Mouse (Mus musculus) heart, embryonic 16.5 days (tissue): Measurements from ENCODE around the gene Akna. TPM values are rescaled to one million over a fixed set of nuclear protein-coding genes. Genes with fewer than 3 reads are reported as not detected.

Source experiments
- ATAC-seq: fragments of 200-750 bp; cut with Nextera tagmentation; replicated peaks from 2 replicates; pipeline ENCODE4 v1.8.0; 2017; ENCODE audit warnings: moderate number of reproducible peaks; ENCODE audit not compliant: insufficient read depth, low FRiP score; ENCODE audit errors: extremely low read depth
- H3K27ac ChIP-seq: fragments of 300-500 bp; sonication (generic); 2 replicates; pipeline ENCODE4 v1.5.1; 2014; ENCODE audit warnings: mild to moderate bottlenecking, low read length, control low read depth, moderate library complexity
- H3K27me3 ChIP-seq: fragments of 300-500 bp; sonication (generic); 2 replicates; pipeline ENCODE4 v1.6.1; 2014; ENCODE audit warnings: low read length, mixed read lengths; ENCODE audit not compliant: control insufficient read depth, insufficient read depth
- H3K36me3 ChIP-seq: fragments of 300-500 bp; sonication (generic); 2 replicates; pipeline ENCODE4 v1.6.1; 2014; ENCODE audit not compliant: control insufficient read depth, insufficient read depth
- H3K4me1 ChIP-seq: fragments of 300-500 bp; sonication (generic); 2 replicates; pipeline ENCODE4 v1.6.1; 2014; ENCODE audit warnings: low read length, mixed read lengths; ENCODE audit not compliant: control insufficient read depth, insufficient read depth
- H3K4me2 ChIP-seq: fragments of 300-500 bp; sonication (generic); 2 replicates; pipeline ENCODE4 v1.6.1; 2014; ENCODE audit warnings: low read depth, mild to moderate bottlenecking, control low read depth, low read length
- H3K4me3 ChIP-seq: fragments of 300-500 bp; sonication (generic); 2 replicates; pipeline ENCODE4 v1.5.1; 2014; ENCODE audit warnings: mild to moderate bottlenecking, control low read depth, low read length
- H3K9ac ChIP-seq: fragments of 300-500 bp; sonication (generic); 2 replicates; pipeline ENCODE4 v1.6.1; 2014; ENCODE audit warnings: low read length, control low read depth
- H3K9me3 ChIP-seq: fragments of 300-500 bp; sonication (generic); replicated peaks from 2 replicates; pipeline ENCODE4 v1.6.1; 2016; ENCODE audit warnings: low read length; ENCODE audit not compliant: control insufficient read depth
- WGBS: fragments of 180-500 bp; shearing (Covaris S2); extraction: QIAGEN DNeasy Blood & Tissue Kit; methylation state at CpG from one replicate; pipeline ENCODE4 v1.1.7; 2014; 5-methylcytosine and 5-hydroxymethylcytosine counted together
- polyA plus RNA-seq: library from polyadenylated mRNA; unstranded; fragments of >200 nt; fragmentation: Nextera tagmentation; extraction: Ambion mirVana; gene quantifications from 2 replicates; pipeline ENCODE4 v1.2.1, GENCODE M21; 2015

The Akna gene
- polyA plus RNA-seq, 1 experiment from 2014 or later = 5.8 TPM

DNA sequence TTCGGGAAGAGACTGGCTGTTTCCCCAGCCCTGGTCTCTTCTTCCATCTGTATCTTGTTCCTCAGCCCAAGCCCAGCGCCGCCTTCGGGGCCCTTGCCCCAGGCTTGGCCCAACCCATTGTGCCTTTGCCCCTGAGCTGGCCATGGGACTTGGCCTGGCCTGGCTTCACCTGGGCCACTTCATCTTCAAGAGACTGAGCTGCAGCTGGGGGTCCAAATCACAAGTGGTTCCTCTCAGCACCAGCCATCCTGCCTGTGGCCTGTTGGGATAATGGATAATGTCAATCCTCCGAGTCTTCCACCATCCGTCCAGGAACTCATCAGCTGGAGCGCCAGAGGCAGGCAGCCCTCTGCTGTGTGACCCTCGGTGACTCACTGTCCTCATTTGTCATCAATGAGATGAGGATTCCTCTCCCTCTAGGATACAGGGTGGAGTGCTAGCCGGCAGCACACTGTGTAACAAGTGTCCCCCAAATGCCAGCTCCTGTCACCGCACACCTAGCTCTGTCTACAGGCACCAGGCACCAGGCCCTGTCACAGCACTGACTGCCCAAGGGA lies 5.1 kb downstream of the Akna start:
- ATAC-seq = no peak
- Histone ChIP-seq H3K9ac (no peak overlapping the region), H3K9me3 (no peaks in the 10 kb centered on the region), H3K4me2 (no peak overlapping the region), H3K4me3 (no peak overlapping the region), H3K27me3 (no peaks in the 10 kb centered on the region), H3K27ac (no peak overlapping the region), H3K36me3 (peaks cover 3% of the 10 kb centered on the region; the same call in 1 of the 2 replicates), H3K4me1 (peaks cover 15% of the 10 kb centered on the region)
- 78% methylated on average over 10 of the region's 10 CpGs for WGBS

DNA sequence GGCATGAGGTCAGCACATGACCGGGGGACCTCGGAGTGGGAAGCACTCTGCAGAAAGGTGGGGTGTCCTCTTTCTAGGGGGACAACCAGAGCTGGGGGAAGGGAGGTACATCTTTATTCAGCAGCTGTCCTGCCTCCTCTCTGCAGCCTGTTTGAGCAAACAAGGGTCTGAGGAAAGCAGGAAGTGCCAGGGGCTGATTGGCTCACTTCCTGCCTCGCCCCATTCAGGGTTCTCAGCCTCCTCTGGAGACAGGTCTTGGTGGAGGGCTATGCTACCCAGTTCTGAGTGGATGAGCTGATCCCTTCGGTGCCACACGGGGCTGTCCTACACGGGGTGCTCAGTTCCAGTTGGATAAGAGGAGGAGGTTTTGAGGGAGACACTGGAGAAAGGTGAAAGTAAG lies 11.8 kb downstream of the Akna start:
- H3K27me3 ChIP-seq = no peaks in the 10 kb centered on the region
- H3K9ac ChIP-seq = no peak overlapping the region
- peaks cover 6% of the 10 kb centered on the region; the same call in 1 of the 2 replicates for H3K4me1 ChIP-seq
- ATAC-seq = no peak
- H3K4me2 ChIP-seq = no peak overlapping the region
- no peak overlapping the region for H3K27ac ChIP-seq
- no peak overlapping the region for H3K4me3 ChIP-seq
- WGBS = 61% methylated on average over 6 of the region's 6 CpGs
- H3K36me3 ChIP-seq = peaks cover 3% of the 10 kb centered on the region; the same call in 1 of the 2 replicates
- H3K9me3 ChIP-seq = no peaks in the 10 kb centered on the region

DNA sequence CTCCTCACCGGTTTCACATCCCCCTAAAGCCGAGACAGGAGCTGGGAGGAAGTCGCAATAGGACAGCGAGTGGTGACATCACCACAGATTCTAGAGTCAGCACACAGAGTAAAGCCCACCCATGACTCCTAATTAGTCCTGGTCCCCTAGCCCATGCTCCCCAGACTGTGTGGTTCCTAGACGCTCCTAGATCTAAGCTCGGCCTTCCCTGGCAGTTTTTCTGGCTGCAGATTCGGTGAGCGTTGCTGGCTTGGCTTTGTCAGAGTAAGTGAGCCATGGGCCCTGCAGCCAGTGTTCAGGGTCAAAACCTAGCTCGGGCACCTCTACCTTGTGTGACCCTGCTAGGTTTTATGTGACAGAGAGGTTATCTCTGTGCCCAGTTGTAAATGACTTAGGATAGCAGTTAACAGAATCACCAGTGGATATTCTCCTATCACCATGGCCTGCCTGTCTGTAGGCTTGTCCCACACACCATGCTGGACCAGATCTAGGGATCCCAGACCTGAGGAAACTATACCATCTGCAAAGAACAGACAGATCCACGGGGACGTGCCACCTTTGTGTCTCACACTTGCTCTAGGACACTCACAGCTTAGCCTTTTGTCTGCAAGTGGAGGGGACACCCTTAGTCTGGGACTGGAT lies 13.1 kb downstream of the Akna start:
- WGBS = 76% methylated on average over 11 of the region's 11 CpGs

DNA sequence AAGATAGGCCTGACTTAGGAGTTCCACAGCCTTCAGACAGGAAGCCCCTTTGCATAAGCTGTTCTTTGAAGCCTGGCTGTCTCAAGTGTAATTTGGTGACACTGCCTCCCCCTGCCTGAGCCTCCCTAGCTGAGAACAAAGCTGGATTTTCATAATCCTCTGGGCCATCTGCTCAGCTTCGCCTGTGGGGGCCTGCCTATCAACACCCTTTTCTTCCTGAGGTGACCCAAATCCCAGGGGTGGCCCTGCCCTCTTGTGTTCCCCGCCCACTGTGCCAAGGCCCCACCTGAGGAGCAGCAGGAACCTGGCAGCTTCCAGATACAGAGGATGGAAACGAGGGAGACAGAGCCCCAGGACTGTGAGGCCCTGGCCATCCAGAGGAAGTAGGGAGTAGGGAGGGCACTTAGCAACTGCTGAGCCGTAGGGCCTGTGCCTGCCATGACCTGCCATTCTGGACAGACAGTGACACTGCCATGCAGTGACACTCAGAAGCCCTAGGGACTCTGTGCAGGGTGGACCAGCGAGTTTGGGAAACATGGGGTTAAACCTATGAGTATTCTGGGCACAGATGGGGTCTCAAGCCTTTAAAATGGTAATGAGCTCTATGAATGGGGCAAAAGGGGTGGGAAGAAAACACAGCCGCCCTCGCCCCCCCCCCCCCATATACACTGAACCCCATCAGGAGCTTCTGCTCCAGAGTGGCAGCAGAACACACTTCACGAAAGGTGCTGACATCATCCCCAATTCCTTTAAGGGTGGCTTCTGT lies 13.8 kb downstream of the Akna start:
- no peak overlapping the region for H3K9ac ChIP-seq
- ATAC-seq = no peak
- no peaks in the 10 kb centered on the region for H3K27me3 ChIP-seq
- no peak overlapping the region for H3K27ac ChIP-seq
- H3K4me2 ChIP-seq = no peak overlapping the region
- WGBS = 62% methylated on average over 8 of the region's 8 CpGs
- H3K36me3 ChIP-seq = no peaks in the 10 kb centered on the region
- no peaks in the 10 kb centered on the region for H3K9me3 ChIP-seq
- no peak overlapping the region for H3K4me3 ChIP-seq
- peaks cover 6% of the 10 kb centered on the region; the same call in 1 of the 2 replicates for H3K4me1 ChIP-seq

More for the DNA sequence above, 13.1 kb downstream of the Akna start:
- ATAC-seq = no peak
- peaks cover 6% of the 10 kb centered on the region; the same call in 1 of the 2 replicates for H3K4me1 ChIP-seq
- no peak overlapping the region for H3K4me2 ChIP-seq
- H3K27me3 ChIP-seq = no peaks in the 10 kb centered on the region
- no peaks in the 10 kb centered on the region for H3K9me3 ChIP-seq
- H3K4me3 ChIP-seq = no peak overlapping the region
- H3K36me3 ChIP-seq = peaks cover 2% of the 10 kb centered on the region; the same call in 1 of the 2 replicates
- no peak overlapping the region for H3K9ac ChIP-seq
- no peak overlapping the region for H3K27ac ChIP-seq

DNA sequence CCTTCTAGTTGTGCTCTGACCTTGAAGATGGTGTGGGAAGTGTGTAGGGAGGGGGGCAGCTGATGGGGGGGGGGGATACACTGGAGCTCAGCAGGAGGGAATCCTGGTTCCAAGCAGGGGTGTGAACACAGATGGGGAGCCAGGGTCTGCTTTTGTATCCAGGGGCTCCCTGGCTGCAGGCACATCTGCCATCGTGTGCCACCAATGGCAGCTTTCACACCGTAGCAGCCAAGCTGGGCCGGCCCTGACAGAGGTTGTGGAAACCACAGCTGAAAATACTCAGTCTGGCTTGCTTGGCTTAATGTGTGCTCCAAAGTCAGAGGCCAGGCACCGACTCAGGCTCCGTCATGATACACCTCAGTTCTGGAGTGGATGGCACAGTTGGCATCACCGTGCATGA lies 15.1 kb downstream of the Akna start:
- peaks cover 6% of the 10 kb centered on the region; the same call in 1 of the 2 replicates for H3K4me1 ChIP-seq
- 71% methylated on average over 6 of the region's 6 CpGs for WGBS
- H3K4me3 ChIP-seq = no peak overlapping the region
- H3K27me3 ChIP-seq = no peaks in the 10 kb centered on the region
- ATAC-seq = no peak
- H3K9me3 ChIP-seq = no peaks in the 10 kb centered on the region
- no peak overlapping the region for H3K27ac ChIP-seq
- no peaks in the 10 kb centered on the region for H3K36me3 ChIP-seq
- no peak overlapping the region for H3K9ac ChIP-seq
- H3K4me2 ChIP-seq = no peak overlapping the region

DNA sequence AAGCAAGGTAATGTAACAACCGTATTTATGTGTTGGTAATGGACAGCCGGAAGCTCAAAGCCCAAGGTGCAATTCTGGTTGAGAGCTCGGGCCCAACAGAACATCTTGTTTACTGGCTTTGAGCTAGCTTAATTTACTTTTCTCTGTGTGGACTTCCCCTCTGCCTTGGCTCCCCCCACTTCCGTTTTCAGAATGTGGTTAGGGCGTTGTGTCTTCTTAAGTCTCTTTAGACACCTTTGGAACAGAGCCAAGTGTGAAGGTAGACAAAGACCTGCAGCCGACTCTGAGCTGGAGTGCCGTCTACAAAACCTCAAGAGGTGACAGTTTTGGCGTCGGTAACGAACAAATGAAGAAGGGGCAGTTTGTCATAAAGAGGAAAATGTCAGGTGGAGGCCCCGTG lies 17.4 kb downstream of the Akna start:
- Histone ChIP-seq H3K27ac (no peak overlapping the region; the same call in 1 of the 2 replicates), H3K27me3 (no peaks in the 10 kb centered on the region), H3K36me3 (0 out of 2 replicates have a peak, but pooled peaks cover 4% of the 10 kb centered on the region), H3K4me3 (no peak overlapping the region), H3K9ac (no peak overlapping the region), H3K9me3 (no peaks in the 10 kb centered on the region), H3K4me2 (0 out of 2 replicates have a peak overlapping the region, but pooled peaks have one; percentile 12), H3K4me1 (no peaks in the 10 kb centered on the region)
- ATAC-seq = no peak
- WGBS = 64% methylated on average over 11 of the region's 11 CpGs

DNA sequence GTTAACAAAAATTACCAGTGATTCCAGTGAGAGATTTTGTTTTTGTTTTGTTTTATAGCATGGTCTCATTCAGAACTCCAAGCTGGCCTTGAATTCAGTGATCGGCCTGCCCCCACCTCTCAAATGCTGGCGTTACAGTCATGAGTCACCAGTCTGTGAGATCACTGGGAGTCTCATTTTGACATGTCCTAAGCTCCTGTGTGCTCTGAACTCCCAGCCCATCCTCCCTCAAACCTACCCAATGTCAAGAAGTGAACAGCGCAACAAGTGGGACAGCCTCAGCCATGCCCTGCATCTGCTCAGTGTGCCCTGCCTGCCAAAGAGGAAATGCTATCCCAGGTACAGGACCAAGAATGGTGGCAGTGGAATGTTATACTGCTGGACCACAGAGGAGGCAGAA lies 17.9 kb downstream of the Akna start:
- no peaks in the 10 kb centered on the region for H3K9me3 ChIP-seq
- no peak overlapping the region for H3K4me3 ChIP-seq
- H3K4me1 ChIP-seq = no peaks in the 10 kb centered on the region
- 0 out of 2 replicates have a peak overlapping the region, but pooled peaks have one; percentile 12 for H3K27ac ChIP-seq
- ATAC-seq = no peak
- no peaks in the 10 kb centered on the region for H3K27me3 ChIP-seq
- no peak overlapping the region for H3K4me2 ChIP-seq
- H3K9ac ChIP-seq = no peak overlapping the region
- WGBS = 83% methylated on average over 3 of the region's 3 CpGs
- H3K36me3 ChIP-seq = 0 out of 2 replicates have a peak, but pooled peaks cover 4% of the 10 kb centered on the region

DNA sequence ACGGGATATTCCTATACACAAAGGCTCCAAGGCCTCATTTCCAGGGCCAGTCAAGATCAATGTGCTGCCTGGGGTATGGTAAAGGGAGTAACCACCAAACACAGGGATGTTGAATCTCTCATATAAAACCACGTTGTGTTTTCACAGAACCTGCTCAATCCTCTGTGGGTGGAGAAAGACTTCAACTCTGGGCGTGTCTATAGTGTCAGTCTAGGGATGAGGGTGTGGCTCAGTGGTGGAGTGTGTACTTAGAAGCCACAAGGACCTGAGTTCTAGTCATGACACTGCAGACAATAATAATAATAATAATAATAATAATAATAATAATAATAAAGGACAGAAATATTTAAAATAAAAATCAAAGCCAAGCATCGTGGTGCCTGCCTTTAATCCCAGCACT lies 18.9 kb downstream of the Akna start:
- 89% methylated on average over 4 of the region's 4 CpGs for WGBS
- Histone ChIP-seq H3K9me3 (no peaks in the 10 kb centered on the region), H3K9ac (no peak overlapping the region), H3K36me3 (peaks cover 6% of the 10 kb centered on the region; the same call in 1 of the 2 replicates), H3K27ac (no peak overlapping the region), H3K4me2 (no peak overlapping the region), H3K27me3 (no peaks in the 10 kb centered on the region), H3K4me3 (no peak overlapping the region), H3K4me1 (no peaks in the 10 kb centered on the region)
- no peak for ATAC-seq

DNA sequence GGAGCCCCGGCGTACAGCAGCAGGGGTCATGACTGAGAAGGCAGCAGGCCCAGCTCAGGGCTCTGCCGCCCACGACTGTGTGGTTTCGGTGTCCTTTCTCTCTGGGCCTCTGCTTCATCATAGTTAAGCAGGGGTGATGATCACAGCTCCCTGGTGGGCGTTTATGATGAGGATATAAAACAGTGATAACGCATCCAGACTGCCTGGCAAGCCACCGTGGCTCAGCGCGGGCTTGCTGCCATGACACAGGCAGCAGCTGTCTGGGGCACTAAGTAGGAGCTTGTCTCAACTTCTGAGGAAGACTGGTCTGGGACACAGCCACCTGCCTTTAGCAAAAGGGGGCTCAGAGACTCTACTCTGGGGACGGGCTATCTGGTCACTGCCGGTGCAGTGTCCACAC lies 19.7 kb downstream of the Akna start:
- Histone ChIP-seq H3K4me1 (no peaks in the 10 kb centered on the region), H3K27ac (no peak overlapping the region), H3K9ac (no peak overlapping the region), H3K9me3 (no peaks in the 10 kb centered on the region), H3K27me3 (no peaks in the 10 kb centered on the region), H3K36me3 (peaks cover 6% of the 10 kb centered on the region; the same call in 1 of the 2 replicates), H3K4me3 (no peak overlapping the region), H3K4me2 (no peak overlapping the region)
- WGBS = 78% methylated on average over 12 of the region's 12 CpGs
- no peak for ATAC-seq
